Mouse (Mus musculus): ENCODE results near the gene Acp7.
A peak's percentile ranks its signal among the peaks of the same experiment; 100 is the strongest.
"Not testable (repeated sequence)": the region's sequence is repeated elsewhere in the genome, so short reads cannot be mapped to it uniquely, and the experiment has no call there.

Acp7 gene

GRCm38 (mm10) chr7:28631073-28631472, at the start of gene Acp7:
Gene Acp7 (minus strand): TSS chr7:28631332.
- Histone ChIP-seq H3K27me3 (ENCODE audit: control insufficient read depth, insufficient read depth, low read length, poor library complexity, severe bottlenecking) (no peaks in the 10 kb centered on the region), H3K36me3 (ENCODE audit: control insufficient read depth, insufficient read depth, low read length, poor library complexity, severe bottlenecking) (no peaks in the 10 kb centered on the region)
- DNase-seq (ENCODE audit: low read depth, low spot score) = no peak

GRCm38 (mm10) chr7:28677624-28678023, 46.5 kb upstream of the Acp7 start:
- no peaks in the 10 kb centered on the region for H3K36me3 ChIP-seq (ENCODE audit: control insufficient read depth, insufficient read depth, low read length, poor library complexity, severe bottlenecking)
- DNase-seq (ENCODE audit: low read depth, low spot score) = no peak
- no peaks in the 10 kb centered on the region for H3K27me3 ChIP-seq (ENCODE audit: control insufficient read depth, insufficient read depth, low read length, poor library complexity, severe bottlenecking)

DNA sequence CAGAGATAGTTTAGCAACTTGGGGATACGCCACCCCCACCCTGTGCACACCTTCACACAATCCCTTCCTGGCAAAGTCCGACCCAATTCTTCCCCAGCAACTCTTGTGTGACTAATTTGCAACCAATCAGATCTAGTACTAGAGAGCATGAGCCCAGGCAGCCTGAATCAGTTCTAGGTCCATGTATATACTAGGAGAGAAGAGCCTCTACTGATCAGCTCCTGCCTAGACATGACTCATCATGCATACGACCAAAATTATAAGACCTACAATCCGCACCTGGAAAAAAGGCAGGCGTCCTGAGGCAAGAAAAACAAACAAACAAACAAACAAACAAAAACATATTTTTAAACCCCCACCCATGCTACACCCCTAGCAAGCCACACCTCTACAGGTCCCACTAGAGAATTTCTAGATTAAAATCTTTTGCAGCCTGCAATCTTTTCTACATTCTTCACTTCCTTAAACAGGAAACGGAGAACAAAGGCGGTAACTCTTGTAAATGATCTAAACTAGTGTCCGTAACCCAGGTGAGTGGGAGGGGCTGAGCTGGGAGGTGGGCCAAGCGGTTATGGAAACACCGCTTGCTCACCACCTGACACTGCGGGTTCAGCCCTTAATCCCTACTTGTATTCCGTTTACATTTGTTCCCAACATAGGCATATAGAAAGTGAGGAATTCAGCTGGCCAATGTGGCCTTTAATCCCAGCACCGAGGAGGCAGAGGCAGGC, 45.8 kb upstream of the Acp7 start:
- H3K27me3 ChIP-seq (ENCODE audit: control insufficient read depth, insufficient read depth, low read length, poor library complexity, severe bottlenecking) = no peaks in the 10 kb centered on the region
- no peaks in the 10 kb centered on the region for H3K36me3 ChIP-seq (ENCODE audit: control insufficient read depth, insufficient read depth, low read length, poor library complexity, severe bottlenecking)
- no peak for DNase-seq (ENCODE audit: low read depth, low spot score)

GRCm38 (mm10) chr7:28675746-28676145, 44.6 kb upstream of the Acp7 start:
- Histone ChIP-seq H3K36me3 (ENCODE audit: control insufficient read depth, insufficient read depth, low read length, poor library complexity, severe bottlenecking) (no peaks in the 10 kb centered on the region), H3K27me3 (ENCODE audit: control insufficient read depth, insufficient read depth, low read length, poor library complexity, severe bottlenecking) (no peaks in the 10 kb centered on the region)
- DNase-seq (ENCODE audit: low read depth, low spot score) = no peak

DNA sequence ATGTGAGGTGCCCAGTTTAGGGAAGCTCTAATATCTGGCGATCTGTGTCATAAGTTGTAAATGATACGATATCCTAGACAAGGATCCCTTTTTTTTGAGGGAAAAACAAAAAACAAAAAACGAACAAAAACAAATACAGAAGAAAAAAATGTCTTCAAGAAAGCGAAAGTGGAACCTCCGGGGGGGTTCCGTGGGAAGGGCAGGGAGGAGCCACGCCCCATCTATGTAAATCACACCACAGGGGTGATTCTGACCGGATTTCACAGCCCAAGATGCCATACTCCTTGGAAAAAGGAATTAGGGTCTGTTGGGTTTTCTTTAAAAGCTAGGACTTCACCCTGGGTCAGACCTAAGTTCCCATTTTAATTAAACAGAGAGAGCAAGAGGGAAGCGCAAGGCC, 43.9 kb upstream of the Acp7 start:
- Histone ChIP-seq H3K27me3 (ENCODE audit: control insufficient read depth, insufficient read depth, low read length, poor library complexity, severe bottlenecking) (no peaks in the 10 kb centered on the region), H3K36me3 (ENCODE audit: control insufficient read depth, insufficient read depth, low read length, poor library complexity, severe bottlenecking) (no peaks in the 10 kb centered on the region)
- peak; percentile 20 for DNase-seq (ENCODE audit: low read depth, low spot score)

GRCm38 (mm10) chr7:28672786-28673185, 41.7 kb upstream of the Acp7 start:
- not testable (repeated sequence) for DNase-seq (ENCODE audit: low read depth, low spot score); H3K27me3 ChIP-seq (ENCODE audit: control insufficient read depth, insufficient read depth, low read length, poor library complexity, severe bottlenecking); H3K36me3 ChIP-seq (ENCODE audit: control insufficient read depth, insufficient read depth, low read length, poor library complexity, severe bottlenecking)

DNA sequence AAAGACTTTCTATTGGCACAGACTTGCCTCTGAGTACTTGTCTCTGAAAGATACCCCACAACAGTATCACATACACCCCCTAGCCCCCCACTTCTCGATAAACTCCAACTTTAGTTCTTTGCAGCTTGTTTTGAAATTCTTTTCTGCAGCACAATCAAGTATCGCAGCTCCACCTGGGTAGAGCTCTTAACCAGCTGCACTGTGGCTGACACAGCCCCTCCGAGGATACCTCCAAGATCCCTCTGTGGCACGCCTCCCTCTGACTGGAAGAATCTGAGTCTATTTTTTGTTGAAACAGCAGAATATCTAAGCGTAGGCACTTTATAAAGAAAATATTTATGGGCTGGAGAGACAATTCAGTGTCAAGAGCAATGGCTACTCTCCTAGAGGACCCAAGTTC, 41.1 kb upstream of the Acp7 start:
- Histone ChIP-seq H3K36me3 (ENCODE audit: control insufficient read depth, insufficient read depth, low read length, poor library complexity, severe bottlenecking) (no peaks in the 10 kb centered on the region), H3K27me3 (ENCODE audit: control insufficient read depth, insufficient read depth, low read length, poor library complexity, severe bottlenecking) (no peaks in the 10 kb centered on the region)
- no peak for DNase-seq (ENCODE audit: low read depth, low spot score)

GRCm38 (mm10) chr7:28671172-28671571, 40.0 kb upstream of the Acp7 start:
- no peaks in the 10 kb centered on the region for H3K36me3 ChIP-seq (ENCODE audit: control insufficient read depth, insufficient read depth, low read length, poor library complexity, severe bottlenecking)
- DNase-seq (ENCODE audit: low read depth, low spot score) = peak; percentile 18
- H3K27me3 ChIP-seq (ENCODE audit: control insufficient read depth, insufficient read depth, low read length, poor library complexity, severe bottlenecking) = no peaks in the 10 kb centered on the region

DNA sequence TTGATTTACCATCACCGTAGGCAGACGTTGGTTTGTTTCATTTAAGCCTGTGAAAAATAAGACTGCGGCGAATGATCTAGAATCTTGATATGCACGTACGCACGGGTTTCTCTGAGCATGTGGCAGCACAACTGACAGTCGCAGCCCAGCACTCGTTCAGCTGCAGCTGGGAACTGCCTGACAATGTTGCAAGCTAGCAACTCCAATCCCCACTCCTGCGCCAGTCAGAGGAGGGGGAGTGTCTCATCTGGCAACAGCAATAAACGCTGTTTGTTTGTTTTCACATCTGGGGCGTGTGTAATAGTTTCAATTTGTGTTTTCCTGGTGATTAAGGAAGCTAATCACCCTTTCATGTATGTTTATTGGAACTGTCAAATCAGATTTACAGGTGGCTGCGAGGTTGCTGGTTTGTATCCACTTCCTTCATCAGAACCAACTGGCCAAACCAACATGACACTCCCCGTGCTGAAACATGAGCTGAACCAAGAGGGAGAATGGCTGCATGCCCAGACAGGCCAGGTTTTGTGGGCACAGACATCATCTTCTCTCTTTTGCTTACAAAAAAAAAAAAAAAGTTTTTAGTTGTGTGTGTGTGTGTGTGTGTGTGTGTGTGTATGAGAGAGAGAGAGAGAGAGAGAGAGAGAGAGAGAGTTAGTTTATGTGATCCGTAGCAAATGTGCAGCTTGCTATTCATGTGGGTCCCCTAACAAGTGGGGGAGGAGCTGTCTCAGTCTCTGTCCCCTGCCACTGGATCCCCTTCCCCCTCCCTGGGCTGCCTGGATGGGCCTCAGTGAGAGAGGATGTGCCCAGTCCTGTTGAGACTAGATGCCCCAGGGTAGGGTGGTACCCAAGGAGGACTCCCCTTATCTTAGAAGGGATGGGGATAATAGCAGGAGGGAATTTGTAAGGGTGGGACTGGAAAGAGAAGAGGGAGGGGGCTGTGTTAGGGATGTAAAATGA, 34.8 kb upstream of the Acp7 start:
- DNase-seq (ENCODE audit: low read depth, low spot score) = no peak

GRCm38 (mm10) chr7:28656430-28656829, 25.3 kb upstream of the Acp7 start:
- Histone ChIP-seq H3K27me3 (ENCODE audit: control insufficient read depth, insufficient read depth, low read length, poor library complexity, severe bottlenecking) (no peaks in the 10 kb centered on the region), H3K36me3 (ENCODE audit: control insufficient read depth, insufficient read depth, low read length, poor library complexity, severe bottlenecking) (no peaks in the 10 kb centered on the region)
- no peak for DNase-seq (ENCODE audit: low read depth, low spot score)

More for the DNA sequence above, 34.8 kb upstream of the Acp7 start:
- H3K27me3 ChIP-seq (ENCODE audit: control insufficient read depth, insufficient read depth, low read length, poor library complexity, severe bottlenecking) = 0 out of 2 replicates have a peak, but pooled peaks cover 2% of the 10 kb centered on the region
- H3K36me3 ChIP-seq (ENCODE audit: control insufficient read depth, insufficient read depth, low read length, poor library complexity, severe bottlenecking) = no peaks in the 10 kb centered on the region

- peak; percentile 29 for DNase-seq (ENCODE audit: low read depth, low spot score)
Measured at GRCm38 (mm10) chr7:28651157-28651556, 20.0 kb upstream of the Acp7 start.

GRCm38 (mm10) chr7:28647016-28647415, 15.9 kb upstream of the Acp7 start:
- peak; percentile 10 for DNase-seq (ENCODE audit: low read depth, low spot score)
- Histone ChIP-seq H3K36me3 (ENCODE audit: control insufficient read depth, insufficient read depth, low read length, poor library complexity, severe bottlenecking) (no peaks in the 10 kb centered on the region), H3K27me3 (ENCODE audit: control insufficient read depth, insufficient read depth, low read length, poor library complexity, severe bottlenecking) (no peaks in the 10 kb centered on the region)

More at GRCm38 (mm10) chr7:28651157-28651556, 20.0 kb upstream of the Acp7 start:
- Histone ChIP-seq H3K36me3 (ENCODE audit: control insufficient read depth, insufficient read depth, low read length, poor library complexity, severe bottlenecking) (no peaks in the 10 kb centered on the region), H3K27me3 (ENCODE audit: control insufficient read depth, insufficient read depth, low read length, poor library complexity, severe bottlenecking) (no peaks in the 10 kb centered on the region)

DNA sequence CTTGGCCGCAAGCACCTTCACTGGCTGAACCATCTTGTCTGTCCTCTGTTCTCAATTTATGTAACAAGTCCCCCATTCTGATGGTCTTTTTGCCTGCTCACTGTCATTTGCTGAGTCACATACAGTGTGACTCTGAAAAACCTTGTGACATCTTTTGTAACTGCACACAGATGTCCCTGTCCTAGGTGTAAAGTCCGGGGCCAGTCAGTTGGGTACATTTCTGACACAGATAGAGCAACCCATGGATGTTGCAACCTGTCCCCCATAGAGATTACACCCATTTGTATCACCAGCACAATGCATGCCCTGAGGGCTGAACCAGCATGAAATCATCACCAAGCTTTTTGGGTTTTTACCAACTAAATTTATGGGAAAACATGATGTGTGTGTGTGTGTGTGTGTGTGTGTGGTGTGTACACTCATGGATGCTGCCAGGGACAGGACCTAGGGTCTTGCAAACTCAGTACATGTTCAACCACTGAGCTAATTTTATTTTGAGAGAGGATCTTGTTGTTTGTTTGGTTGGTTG, 14.9 kb upstream of the Acp7 start:
- no peak for DNase-seq (ENCODE audit: low read depth, low spot score)
- Histone ChIP-seq H3K36me3 (ENCODE audit: control insufficient read depth, insufficient read depth, low read length, poor library complexity, severe bottlenecking) (no peaks in the 10 kb centered on the region), H3K27me3 (ENCODE audit: control insufficient read depth, insufficient read depth, low read length, poor library complexity, severe bottlenecking) (no peaks in the 10 kb centered on the region)

DNA sequence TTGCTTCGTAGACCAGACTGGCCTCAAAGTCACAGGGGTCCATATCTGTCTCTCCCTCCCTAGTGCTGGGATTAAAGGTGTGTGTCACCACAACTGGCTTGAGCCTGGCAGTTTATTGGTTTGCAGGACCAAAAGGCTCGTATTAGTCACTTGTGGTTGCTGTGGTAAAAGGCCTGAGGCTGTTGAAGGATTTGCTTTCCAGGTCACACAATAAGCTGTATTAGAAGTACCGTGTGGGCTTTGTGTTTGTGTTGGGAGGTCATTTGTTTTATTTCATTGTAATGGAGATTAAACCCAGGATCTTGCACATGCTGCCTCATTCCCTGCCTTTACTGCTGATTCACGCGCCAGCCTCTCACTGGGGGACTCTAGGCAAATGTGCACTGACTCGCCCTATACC, 14.2 kb upstream of the Acp7 start:
- no peak for DNase-seq (ENCODE audit: low read depth, low spot score)
- H3K27me3 ChIP-seq (ENCODE audit: control insufficient read depth, insufficient read depth, low read length, poor library complexity, severe bottlenecking) = no peaks in the 10 kb centered on the region
- H3K36me3 ChIP-seq (ENCODE audit: control insufficient read depth, insufficient read depth, low read length, poor library complexity, severe bottlenecking) = no peaks in the 10 kb centered on the region

DNA sequence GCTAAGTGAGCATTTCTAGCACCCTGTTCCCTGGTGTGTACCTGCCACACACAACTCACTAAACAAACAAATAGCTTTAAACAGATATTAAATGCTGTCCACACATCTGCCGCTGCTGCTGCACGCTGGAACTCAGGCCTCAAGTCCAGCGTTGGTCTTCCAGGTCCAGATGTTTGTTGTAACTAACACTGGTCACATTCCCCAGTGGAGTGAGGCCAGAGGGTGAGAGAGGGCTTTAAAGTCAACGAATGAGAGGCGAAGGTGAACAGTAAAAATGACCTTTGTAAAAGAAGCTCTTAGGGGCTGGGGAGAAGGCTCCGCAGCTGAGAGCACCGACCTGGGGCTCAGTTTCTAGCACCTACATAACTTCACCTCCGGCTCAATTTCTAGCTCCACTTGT, 10.4 kb upstream of the Acp7 start:
- no peaks in the 10 kb centered on the region for H3K27me3 ChIP-seq (ENCODE audit: control insufficient read depth, insufficient read depth, low read length, poor library complexity, severe bottlenecking)
- H3K36me3 ChIP-seq (ENCODE audit: control insufficient read depth, insufficient read depth, low read length, poor library complexity, severe bottlenecking) = no peaks in the 10 kb centered on the region; the same call in 1 of the 2 replicates
- DNase-seq (ENCODE audit: low read depth, low spot score) = no peak

Measured in splenic B cell, adult 2 months (primary cell).